Mouse (Mus musculus) spleen, adult 12 weeks (tissue): ENCODE measurements around the gene Pard6a.

Source experiments
- DNase-seq: peaks from one replicate; pipeline ENCODE4 v3.0.0; 2022; ENCODE audit warnings: low spot score

Pard6a gene

DNA sequence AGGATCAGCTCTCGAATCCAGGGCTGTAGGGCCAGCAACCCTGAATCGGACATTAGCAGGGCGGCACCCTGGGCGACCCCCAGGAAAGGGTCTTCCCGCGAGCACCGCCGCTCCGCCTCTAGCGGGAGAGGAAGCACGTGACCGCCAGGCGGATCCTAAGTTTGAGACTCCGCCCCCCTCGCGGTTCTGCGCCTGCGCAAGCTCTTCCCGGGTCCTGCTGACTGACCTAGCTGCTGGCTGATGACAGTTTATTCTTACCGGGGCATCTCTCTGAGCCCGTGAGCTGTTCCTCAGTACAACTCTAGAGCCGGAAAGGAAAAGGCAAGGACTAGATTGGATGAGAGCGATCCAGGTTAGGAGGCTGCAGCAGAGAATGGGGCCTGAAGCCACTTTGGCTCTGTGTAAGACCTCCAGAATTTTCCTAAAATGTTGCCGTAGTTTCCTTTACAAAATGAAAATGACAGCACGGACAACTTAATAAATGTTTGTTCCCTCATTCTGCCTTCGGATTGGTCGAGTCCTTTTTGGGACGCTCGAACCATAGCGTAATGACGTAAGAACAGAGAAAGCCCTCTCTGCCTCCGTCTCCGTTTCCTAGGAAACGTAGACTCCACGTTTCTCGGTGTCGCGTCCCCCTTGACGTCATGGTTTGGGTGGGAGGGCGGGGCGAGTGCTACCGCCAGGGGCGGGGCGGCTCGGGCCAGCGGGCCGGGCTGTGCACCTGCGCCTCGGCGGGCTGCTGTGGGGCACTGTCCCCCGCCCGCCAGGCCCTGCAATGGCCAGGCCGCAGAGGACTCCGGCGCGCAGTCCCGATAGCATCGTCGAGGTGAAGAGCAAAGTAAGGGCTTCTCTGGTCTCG lies at the start of gene Pard6a, which contains the start of gene Acd:
Gene Pard6a, plus strand, starts transcription at position 183 of the 859 bp plus-strand sequence.
Gene Acd, minus strand, starts transcription at position 137 of the 859 bp plus-strand sequence.
- peak; percentile 97 for DNase-seq

DNA sequence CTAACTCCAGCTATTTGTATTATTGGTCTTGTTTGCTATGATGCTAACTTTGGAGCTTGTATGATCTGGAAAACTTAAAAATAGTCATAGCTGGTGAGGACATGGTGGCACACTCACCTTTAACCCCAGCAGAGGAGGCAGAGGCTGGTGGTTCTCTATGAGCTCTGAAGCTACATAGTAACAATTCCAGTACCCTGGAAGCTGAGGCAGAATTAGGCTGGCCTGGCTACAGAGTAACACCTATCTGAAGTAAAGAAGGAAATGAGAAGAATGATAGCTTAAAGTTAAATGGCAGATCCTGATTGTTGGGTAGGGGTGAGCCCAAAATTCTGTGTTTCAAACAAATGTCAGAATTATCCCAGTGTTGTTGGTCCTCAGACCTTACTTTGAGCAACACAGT lies 43.3 kb upstream of the Pard6a start:
- DNase-seq, result no peak

DNA sequence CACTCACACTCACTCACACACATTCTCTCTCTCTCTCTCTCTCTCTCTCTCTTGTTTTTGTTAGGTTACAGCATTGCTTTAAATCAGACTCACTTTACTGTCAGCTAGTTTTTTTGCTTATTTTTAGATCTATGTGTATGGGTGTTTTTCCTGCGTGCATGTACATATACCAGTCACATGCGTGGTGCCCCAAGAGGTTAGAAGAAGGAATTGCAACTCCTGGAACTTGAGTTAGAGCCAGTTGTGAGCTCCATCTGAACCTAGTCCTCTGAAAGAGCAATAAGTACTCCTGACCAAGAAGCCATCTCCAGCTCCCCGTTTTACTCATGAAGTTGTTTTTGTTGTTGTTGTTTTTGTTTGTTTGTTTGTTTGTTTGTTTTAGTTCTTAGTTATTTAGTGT lies 39.8 kb upstream of the Pard6a start:
- no peak for DNase-seq

DNA sequence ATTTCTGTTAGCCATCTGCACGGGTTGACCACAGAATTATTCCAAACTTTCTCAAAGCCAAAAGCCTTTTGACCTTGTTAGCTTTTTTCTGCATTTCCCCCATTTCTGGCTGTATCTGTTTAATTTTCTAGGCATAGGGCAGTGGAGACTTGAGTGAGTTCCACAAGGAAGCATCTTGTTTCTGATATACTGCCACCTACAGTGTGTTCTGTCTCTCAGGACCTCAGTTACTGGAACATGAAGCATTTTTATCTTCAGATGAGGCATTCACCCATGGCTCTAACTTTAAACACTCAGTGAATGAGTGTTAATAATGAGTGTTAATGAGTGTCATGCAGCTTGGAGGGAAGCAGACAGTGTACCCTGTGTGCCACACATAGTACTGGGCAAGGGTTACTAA lies 23.1 kb upstream of the Pard6a start:
- DNase-seq, result no peak

DNA sequence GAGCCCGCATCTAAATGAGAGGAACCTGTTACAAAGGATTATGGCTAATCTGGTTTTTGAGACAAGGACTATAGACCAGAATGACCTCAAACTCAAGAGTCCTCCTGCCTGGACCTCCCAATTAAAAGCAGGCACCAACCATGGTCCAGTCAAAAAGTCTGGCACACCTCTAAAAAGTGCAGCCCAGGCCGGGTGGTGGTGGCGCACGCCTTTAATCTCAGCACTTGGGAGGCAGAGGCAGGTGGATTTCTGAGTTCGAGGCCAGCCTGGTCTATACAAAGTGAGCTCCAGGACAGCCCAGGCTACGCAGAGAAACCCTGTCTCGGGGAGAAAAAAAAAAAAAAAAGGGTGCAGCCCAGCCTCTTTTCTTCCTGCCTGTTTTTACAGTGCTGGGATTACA lies 15.6 kb upstream of the Pard6a start:
- no peak for DNase-seq

DNA sequence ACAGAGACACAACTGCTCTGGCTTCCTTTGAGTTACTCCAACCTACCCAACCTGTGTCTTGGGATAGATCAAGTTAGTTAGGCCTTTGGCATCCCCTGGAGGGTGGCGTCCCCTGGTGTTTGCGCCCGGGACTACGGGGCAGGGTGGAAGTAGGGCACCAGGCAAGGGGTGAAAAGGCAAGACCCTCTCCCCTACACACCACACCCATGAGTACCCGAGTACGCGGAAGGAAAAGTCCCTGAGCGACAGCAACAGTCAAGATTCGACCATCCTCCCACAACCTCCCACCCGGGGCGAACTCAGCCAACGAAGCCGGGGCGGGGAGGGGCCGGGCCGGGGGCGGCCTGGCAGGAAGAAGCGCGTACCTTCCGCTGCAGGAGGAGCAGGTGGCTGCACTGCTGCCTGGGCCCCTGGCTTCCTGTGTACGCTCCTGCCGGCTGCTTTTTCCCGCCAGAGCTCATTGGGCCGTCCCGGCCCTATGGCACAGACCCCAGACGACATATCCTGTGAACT lies 15.1 kb upstream of the Pard6a start, which contains the start of gene Carmil2:
Gene Carmil2, plus strand, starts transcription at position 479 of the 513 bp plus-strand sequence.
- DNase-seq, result peak; percentile 69

DNA sequence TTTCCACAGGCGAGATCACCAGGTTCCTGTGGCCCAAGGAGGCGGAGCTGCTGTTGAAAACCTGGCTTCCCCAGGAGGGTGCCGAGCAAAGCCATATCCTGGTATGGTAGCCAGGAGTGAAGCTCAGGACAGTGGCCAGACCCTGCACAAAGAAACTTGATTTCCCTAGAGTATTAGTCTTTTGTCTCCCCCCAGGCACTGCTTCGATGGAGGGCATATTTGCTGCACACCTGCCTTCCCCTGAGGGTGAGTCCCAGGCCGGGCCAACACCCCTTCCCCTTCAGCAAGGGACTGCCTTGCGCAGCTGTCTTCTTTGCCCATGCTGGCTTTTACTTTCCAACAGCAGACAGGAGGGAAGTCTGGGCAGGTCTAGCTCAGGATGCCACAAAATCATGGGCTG lies 14.4 kb upstream of the Pard6a start:
- no peak for DNase-seq

DNA sequence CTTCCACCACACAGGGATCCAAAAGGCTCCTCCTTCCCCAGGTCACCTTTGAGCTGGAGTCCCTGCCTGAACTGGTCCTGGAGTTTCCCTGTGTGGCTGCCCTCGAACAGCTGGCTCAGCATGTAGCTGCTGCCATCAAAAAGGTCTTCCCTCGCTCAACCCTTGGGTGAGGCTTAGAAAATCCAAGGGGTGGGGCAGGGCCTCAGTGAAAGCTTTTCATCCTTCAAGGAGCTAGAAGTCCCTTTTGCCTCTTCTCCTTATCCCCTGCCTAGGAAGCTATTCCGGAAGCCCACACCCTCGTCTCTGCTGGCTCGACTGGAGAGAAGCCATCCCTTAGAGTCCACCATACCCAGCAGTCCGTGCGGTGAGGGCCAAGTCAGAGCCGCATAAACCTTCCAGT lies 13.4 kb upstream of the Pard6a start:
- DNase-seq, result no peak

DNA sequence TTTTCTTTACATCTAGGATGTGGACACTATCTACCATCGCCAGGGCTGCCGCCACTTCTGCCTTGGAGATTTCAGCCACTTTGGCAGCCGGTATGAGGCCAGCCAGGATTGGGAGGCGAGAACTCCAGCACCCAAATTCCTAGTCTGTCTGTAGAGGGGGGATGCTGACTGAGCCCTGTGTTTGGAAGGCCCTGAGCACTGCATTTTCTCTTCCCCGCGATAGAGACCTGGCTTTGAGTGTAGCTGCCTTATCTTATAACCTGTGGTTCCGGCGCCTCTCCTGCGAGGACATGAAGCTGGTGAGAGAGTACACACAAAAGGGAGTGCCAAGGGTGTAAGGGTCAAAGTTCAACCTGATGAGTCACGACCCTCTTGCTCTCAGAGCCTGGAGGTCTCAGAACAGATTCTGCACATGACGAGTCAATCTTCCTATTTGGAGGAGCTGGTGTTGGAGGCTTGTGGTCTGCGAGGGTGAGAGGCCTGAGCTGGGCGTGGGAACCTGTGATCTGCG lies 12.7 kb upstream of the Pard6a start:
- no peak for DNase-seq

DNA sequence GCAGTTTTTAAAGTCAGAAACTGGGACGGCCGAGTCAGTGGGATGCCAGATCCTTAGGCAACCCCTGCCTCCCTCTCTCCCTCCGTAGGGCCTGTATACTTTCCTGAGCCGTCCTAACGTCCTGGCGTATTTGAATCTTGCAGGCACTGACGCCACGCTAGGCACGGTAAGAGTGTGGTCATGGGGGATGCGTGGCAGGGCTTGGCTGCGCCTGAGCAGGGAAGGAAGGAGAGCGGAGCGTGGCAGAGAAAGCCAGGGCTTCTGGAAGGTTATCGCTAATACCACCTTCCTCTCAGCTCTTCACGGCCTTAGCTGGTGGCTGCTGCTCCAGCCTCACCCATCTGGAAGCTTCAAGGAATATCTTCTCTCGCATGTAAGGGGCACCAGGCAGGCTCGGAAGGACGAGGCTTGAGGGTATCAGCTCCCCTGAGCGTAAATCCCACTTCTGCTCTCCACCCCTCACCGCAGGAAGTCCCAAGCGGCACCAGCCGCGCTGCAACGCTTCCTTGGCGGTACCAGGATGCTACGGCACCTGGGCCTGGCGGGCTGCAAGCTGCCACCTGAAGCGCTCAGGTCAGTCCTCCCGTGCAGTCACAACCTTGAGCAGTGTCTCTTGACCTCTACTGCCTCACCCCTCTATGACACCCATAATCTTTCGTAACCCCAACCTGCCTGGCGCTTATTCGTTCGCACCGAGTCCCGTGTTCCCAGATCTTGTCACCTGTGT lies 11.5 kb upstream of the Pard6a start:
- DNase-seq, result no peak

DNA sequence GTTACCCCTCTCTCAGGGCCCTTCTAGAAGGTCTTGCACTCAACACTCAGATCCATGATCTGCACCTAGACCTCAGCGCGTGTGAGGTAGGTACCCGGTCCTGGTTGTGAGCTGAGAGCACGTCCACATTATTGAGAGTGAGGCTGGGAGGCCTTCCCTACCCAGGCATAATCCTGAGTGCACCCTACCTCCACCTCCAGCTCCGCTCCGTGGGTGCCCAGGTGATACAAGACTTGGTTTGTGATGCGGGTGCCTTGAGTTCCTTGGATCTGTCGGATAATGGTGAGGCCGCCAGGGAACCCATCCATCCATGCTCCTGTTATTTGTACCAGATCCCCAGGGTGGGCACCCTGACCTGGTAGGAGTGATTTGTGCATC lies 11.0 kb upstream of the Pard6a start:
- DNase-seq, result no peak

DNA sequence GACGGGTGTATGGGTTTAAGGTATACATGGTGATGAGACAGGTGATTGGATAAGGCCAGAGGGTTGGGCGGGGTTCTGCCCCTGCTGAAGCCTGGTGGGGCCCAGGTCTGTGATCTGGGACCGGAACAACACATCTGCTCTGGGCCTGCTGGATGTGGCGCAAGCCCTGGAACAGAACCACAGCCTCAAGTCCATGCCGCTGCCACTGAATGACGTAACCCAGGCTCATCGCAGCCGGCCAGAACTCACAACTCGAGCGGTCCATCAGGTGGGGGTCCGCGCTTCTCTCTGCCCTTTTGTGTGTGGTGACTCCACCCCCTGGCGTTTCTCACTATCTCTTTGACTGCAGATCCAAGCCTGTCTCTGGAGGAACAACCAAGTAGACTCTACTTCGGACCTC lies 10.0 kb upstream of the Pard6a start:
- DNase-seq, result no peak

DNA sequence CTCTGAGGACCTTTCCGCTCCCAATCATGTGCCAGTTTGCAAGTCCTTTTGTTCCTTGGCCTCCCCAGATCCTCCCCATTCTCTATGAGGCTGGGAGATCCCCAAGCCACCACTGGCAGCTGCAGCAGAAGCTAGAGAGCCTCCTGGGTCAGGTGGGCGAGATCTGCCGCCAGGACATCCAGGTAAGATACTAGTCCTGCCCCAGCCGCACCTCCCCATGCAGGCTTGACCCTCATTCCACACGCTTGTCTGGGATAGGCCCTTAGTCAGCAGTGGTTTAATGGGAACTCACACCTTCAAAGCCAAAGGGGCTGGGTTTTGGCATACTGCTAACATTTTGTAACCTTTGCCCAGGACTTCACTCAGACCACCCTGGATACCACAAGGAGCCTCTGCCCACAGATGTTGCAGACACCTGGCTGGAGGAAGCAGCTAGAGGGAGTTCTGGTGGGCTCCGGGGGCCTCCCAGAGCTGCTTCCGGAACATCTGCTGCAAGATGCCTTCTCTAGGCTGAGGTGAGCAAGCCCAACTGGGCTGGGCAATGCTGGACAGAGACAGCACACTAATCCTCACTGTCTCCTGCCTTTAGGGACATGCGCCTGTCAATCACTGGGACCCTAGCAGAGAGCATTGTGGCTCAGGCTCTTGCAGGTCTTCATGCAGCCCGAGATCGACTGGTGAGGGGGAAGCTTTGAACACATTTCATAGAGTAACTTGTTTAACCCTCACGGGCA lies 8.3 kb upstream of the Pard6a start:
- DNase-seq, result no peak

DNA sequence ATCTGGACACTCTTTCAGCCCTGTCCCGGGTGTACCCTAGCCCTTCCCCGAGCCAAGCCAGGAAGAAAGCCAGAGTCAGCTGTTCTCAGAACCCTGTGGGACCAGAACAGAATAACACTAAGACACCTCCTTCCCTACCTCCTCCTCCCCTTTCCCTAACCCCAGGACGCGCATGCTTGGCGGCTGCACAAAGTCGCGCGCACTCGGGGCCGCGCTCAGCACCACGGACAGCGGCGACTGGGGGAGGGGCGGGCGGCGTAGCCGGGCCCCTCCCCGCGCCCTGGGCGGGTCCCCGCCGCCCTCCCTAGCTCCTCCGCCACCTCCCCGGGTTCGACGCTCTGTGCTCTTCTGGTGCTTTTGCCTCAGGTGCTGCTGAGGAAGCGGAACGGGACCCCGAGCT lies 7.3 kb upstream of the Pard6a start:
- DNase-seq, result no peak

DNA sequence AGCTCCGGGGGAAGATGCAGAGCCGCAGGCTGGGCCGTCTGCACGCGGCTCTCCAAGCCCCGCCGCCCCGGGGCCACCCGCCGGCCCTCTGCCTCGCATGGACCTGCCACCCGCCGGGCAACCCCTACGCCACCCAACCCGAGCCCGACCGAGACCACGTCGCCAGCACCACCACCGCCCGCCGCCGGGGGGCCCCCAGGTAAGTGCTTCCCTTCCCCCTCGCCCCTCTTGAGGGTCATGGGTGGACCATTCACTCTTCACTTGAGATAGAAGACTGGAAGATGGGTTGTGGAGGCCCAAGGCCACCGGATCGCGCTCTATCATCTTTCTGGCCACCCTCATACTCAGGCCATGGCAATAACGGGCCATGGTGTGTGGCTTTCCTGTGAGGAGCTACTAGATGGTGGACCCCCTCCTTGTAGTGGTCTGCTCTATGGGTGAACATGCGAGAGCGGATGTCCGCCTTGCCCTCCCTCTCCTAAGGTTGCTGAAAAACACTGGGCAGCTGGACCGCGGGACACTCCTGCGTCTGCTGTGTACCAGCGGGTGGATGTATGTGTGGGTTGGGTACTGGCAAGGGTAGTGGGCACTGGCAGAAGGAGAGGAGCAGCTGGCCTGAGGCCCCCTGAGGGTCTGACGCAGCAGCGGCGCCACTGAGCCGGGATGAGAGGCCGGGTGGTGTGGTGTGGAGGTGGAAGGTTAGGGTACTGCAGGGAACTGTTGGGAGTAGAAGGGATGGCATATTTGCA lies 6.7 kb upstream of the Pard6a start:
- DNase-seq, result no peak

DNA sequence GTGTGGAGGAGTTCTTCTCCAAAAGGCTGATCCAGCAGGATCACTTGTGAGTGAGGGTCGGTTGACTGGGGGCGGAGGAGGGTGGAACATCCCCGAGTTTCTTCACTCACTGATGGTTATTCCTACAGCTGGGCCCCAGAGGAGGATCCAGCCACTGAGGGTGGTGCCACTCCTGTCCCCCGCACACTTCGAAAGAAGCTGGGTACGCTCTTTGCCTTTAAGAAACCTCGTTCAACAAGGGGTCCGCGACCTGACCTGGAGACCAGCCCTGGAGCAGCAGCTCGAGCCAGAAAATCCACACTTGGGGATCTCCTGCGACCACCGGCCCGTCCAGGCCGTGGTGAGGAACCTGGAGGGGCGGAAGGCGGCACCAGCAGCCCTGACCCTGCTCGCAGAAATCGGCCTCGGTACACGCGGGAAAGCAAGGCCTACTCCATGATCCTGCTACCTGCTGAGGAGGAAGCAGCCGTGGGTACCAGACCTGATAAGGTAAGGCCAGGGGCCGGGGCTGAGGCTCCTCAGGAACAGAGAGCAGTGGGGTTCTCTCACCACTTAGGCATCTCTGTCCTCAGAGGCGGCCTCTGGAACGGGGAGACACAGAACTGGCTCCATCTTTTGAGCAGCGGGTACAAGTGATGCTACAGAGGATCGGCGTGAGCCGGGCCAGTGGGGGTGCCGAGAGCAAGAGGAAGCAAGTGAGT lies 5.7 kb upstream of the Pard6a start:
- no peak for DNase-seq

DNA sequence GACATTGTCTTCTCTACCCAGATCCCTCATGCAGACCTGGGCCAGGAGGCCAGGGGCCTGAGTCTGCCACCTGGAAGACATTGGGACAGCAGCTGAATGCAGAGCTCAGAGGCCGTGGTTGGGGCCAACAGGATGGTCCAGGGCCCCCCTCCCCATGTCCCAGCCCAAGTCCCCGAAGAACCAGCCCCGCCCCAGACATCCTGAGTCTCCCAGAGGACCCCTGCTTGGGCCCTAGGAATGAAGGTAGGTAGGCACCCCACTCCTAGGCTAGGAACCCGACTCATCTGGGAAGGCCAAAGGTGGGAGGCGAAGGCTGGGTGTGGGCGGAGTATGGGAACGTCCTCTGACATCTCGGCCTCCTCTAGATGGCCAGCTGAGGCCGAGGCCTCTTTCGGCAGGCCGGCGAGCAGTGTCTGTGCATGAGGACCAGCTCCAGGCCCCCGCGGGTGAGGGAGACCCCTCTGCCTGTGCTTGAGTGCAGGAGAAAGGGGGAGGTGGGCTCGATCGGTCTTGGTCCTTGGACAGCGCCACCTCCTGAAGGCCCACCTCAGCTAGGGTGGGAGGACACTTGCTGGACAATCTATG lies 3.7 kb upstream of the Pard6a start:
- DNase-seq, result no peak

DNA sequence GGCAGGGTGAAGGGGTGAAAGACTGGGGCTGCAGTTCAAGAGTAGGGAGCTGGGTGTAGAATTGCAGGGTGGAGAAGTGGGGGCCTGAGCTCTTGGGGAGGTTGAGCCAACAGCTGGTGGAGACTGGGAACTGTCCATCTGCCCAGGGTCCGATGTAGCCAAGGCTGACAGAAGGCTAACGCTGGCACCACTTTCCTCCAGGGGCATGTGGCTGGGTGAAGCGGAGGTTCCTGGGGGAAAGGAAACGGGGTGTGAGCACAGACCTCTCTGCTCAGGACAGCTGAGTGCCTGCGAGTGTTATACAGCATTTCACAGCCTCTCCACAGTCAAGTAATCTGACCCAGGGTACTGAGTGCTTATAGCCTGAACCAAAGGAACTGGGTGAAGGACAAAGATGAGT lies 2.2 kb upstream of the Pard6a start:
- no peak for DNase-seq

DNA sequence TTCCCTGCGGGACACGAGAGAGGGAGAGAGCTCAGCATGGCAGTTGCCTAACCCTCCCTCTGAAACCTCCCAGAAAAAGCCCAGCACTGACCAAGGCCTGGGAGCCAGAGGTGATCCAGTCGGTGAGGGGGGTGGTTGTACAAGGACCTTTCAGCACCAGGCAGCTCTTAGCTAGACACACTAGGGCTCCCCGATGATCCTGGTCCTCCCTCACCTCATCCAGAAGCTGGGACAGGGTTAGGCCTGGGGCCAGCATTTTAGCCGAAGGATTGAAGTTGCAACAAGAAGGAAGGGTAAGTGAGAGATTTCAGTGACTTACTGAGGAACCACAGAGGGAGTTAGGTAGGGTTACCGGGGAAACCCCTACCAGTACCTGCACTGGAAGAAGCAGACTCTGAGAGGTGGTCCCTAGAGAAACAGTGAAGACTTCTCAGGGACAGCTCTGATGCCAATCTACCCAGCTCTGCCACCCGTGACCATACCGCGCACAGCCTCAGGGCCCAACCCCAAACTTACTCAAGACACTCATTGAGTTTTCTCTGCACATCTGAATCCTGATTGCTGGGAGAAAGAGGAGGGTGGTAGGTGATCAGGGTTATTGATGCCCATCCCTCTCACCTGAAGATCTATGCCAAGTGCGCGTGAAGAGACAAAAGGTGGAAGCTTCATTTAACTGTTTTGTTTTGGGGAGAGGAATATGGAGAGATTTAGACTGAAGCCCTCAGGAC lies 1.3 kb upstream of the Pard6a start:
- DNase-seq, result no peak

DNA sequence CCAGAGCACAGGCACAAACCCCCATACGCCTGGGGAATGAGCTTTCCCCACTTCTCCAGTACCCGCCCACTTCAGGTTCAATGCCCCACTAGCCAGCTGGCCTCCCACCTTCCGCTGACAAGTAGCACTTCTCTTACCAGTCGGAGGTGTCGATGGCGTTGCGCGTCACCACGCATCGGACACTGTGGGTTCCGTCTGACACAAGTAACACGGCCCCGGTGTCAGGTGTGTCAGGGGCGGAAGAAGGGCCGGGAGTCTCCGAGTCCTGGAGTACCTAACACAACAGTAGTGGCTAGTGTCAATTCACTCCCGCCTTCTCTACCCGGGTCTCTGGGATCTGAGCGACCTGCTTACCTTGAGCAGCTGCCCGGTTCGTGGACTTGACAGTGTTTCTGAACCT lies 382 bp upstream of the Pard6a start:
- no peak for DNase-seq
